19 mouse cellular contexts compared by ENCODE assay signal in genomic region chr1:126700978-126701320, GRCm38 (mm10).
DNase-seq lines count a peak whose midpoint lies in the region; ATAC-seq and TF ChIP-seq lines count a peak whose summit lies in the region.
"Had no signal": no experiment of that assay in that cellular context is flagged by ENCODE, and none has a peak within 500 bp of the region (broad histone marks: within the 10 kb centered on the region; RNA-seq: fewer than 3 reads in every experiment).

No protein-coding gene starts in this region.

- WGBS in forebrain, postnatal 0 days, result 42% methylated on average over 4 of the region's 4 CpGs
- WGBS in hindbrain, embryonic 16.5 days, result 54% methylated on average over 4 of the region's 4 CpGs
- WGBS in neural tube, embryonic 14.5 days, result 56% methylated on average over 4 of the region's 4 CpGs

- peak; percentile 14; the same call in 1 of the 2 replicates for ATAC-seq in forebrain, postnatal 0 days
- ATAC-seq in hindbrain, embryonic 16.5 days, result peak; percentile 31; the same call in 1 of the 2 replicates
- peak; percentile 30; the same call in 1 of the 2 replicates for ATAC-seq in neural tube, embryonic 14.5 days (ENCODE audit: low read depth)
- ATAC-seq: intestine, embryonic 15.5 days; liver, embryonic 12.5 days had no signal

- H3K4me3 ChIP-seq in layer of hippocampus, adult 2 months, result peak overlapping the region; percentile 3; the same call in 1 of the 2 replicates
- H3K4me3 ChIP-seq in forebrain, postnatal 0 days (ENCODE audit: low read depth, low read length), result no peak overlapping the region
- no peak overlapping the region for H3K4me3 ChIP-seq in hindbrain, embryonic 16.5 days (ENCODE audit: low read length)
- H3K4me3 ChIP-seq in neural tube, embryonic 14.5 days (ENCODE audit: low read depth, low read length), result no peak overlapping the region
- H3K4me3 ChIP-seq: intestine, embryonic 15.5 days; left cerebral cortex, adult 2 months; liver, embryonic 12.5 days had no signal

- H3K27ac ChIP-seq in layer of hippocampus, adult 2 months, result peak overlapping the region; percentile 43; the same call in 1 of the 2 replicates
- H3K27ac ChIP-seq in forebrain, postnatal 0 days (ENCODE audit: low read depth, low read length), result 0 out of 2 replicates have a peak overlapping the region, but pooled peaks have one; percentile 50
- H3K27ac ChIP-seq in hindbrain, embryonic 16.5 days (ENCODE audit: low read depth, low read length), result peak overlapping the region; percentile 60
- peak overlapping the region; percentile 77 for H3K27ac ChIP-seq in neural tube, embryonic 14.5 days (ENCODE audit: low read depth, low read length)
- H3K27ac ChIP-seq: intestine, embryonic 15.5 days; left cerebral cortex, adult 2 months; liver, embryonic 12.5 days; macrophage had no signal

- TF ChIP-seq CTCF in layer of hippocampus, adult 2 months (conservative IDR thresholded peaks at IDR 0.05), result no peak
- TF ChIP-seq CTCF in forebrain, postnatal 0 days (IDR thresholded peaks at IDR 0.05; ENCODE audit: low read depth), result no peak

- DNase-seq in layer of hippocampus, adult 2 months (ENCODE audit: low spot score in 2 of 2), result no peak
- DNase-seq in layer of hippocampus, postnatal 14 days (ENCODE audit: low spot score in 2 of 2), result no peak
- no peak for DNase-seq in forebrain, postnatal 0 days
- no peak for DNase-seq in cerebellum, adult 18-20 months
- DNase-seq in adrenal gland, adult (ENCODE audit: inconsistent age in 2 of 2, low spot score in 1 of 2), result no peak
- DNase-seq: adrenal gland, postnatal 36 days; cerebellum, adult 11-12 months; cerebellum, postnatal 25 days; embryo, embryonic 11 days; heart, postnatal 36 days; kidney, adult 9 months; kidney, postnatal 25 days; lung, adult 2 months had no signal

- no peak overlapping the region for H3K9ac ChIP-seq in forebrain, postnatal 0 days
- H3K9ac ChIP-seq in hindbrain, embryonic 16.5 days (ENCODE audit: low read depth, low read length), result no peak overlapping the region; the same call in 1 of the 2 replicates
- no peak overlapping the region for H3K9ac ChIP-seq in neural tube, embryonic 14.5 days (replicated peaks; ENCODE audit: low read depth, low read length)
- H3K9ac ChIP-seq: intestine, embryonic 15.5 days; liver, embryonic 12.5 days had no signal

- no peak overlapping the region for H3K4me2 ChIP-seq in forebrain, postnatal 0 days (ENCODE audit: low read depth)
- no peak overlapping the region for H3K4me2 ChIP-seq in hindbrain, embryonic 16.5 days (ENCODE audit: low read length)
- peak overlapping the region; percentile 27 for H3K4me2 ChIP-seq in neural tube, embryonic 14.5 days (ENCODE audit: low read depth, low read length)
- H3K4me2 ChIP-seq: intestine, embryonic 15.5 days; liver, embryonic 12.5 days had no signal

- no peaks in the 10 kb centered on the region for H3K4me1 ChIP-seq in forebrain, postnatal 0 days (ENCODE audit: insufficient read depth)
- peaks cover 4% of the 10 kb centered on the region; the same call in 1 of the 2 replicates for H3K4me1 ChIP-seq in hindbrain, embryonic 16.5 days (ENCODE audit: control insufficient read depth, insufficient read depth, low read depth, low read length)
- peaks cover 11% of the 10 kb centered on the region; the same call in 1 of the 2 replicates for H3K4me1 ChIP-seq in neural tube, embryonic 14.5 days (ENCODE audit: control insufficient read depth, insufficient read depth, low read length)
- H3K4me1 ChIP-seq: intestine, embryonic 15.5 days; liver, embryonic 12.5 days had no signal

- no peaks in the 10 kb centered on the region for H3K36me3 ChIP-seq in forebrain, postnatal 0 days (ENCODE audit: insufficient read depth)
- H3K36me3 ChIP-seq in hindbrain, embryonic 16.5 days (ENCODE audit: control insufficient read depth, insufficient read depth, low read length), result no peaks in the 10 kb centered on the region
- H3K36me3 ChIP-seq in neural tube, embryonic 14.5 days (ENCODE audit: control insufficient read depth, insufficient read depth, low read length), result no peaks in the 10 kb centered on the region
- H3K36me3 ChIP-seq: intestine, embryonic 15.5 days; liver, embryonic 12.5 days had no signal

- no peaks in the 10 kb centered on the region for H3K27me3 ChIP-seq in forebrain, postnatal 0 days (ENCODE audit: insufficient read depth, low read length)
- no peaks in the 10 kb centered on the region for H3K27me3 ChIP-seq in hindbrain, embryonic 16.5 days (replicated peaks; ENCODE audit: control insufficient read depth, insufficient read depth, low read length)
- H3K27me3 ChIP-seq in neural tube, embryonic 14.5 days (ENCODE audit: control insufficient read depth, insufficient read depth, low read length), result no peaks in the 10 kb centered on the region
- H3K27me3 ChIP-seq: intestine, embryonic 15.5 days; liver, embryonic 12.5 days had no signal

- H3K9me3 ChIP-seq in forebrain, postnatal 0 days (ENCODE audit: low read length), result no peaks in the 10 kb centered on the region
- H3K9me3 ChIP-seq in hindbrain, embryonic 16.5 days (ENCODE audit: control insufficient read depth, low read length), result no peaks in the 10 kb centered on the region
- H3K9me3 ChIP-seq in neural tube, embryonic 14.5 days (ENCODE audit: control insufficient read depth, low read length), result no peaks in the 10 kb centered on the region
- H3K9me3 ChIP-seq: intestine, embryonic 15.5 days; liver, embryonic 12.5 days had no signal
